Mouse (Mus musculus): ENCODE measurements around the gene Tanc2. TPM values are rescaled to one million over a fixed set of nuclear protein-coding genes. Genes with fewer than 3 reads are reported as not detected.

Tanc2 gene
- polyA plus RNA-seq, 1 experiment from 2014 or later: 12.7 TPM

DNA sequence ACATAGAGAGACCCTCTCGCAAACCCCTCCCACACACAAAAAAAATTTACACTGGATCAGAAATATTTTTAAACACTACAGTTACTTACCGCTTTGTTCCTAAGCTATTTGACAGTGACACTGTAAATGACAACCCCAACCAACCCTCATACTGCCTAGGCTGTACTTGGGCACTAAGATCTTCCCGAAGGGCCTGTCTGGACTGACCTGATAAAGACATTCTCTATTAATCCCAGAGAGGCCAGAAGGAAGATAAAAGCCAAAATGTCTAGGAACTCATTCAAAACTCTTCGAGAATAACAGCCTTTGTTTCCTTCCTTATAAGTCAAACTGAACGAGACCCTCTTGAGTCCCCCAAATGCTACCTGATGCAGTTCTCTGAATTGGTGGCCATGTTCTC is 331.5 kb downstream of the Tanc2 start:
- DNase-seq (ENCODE audit: low read depth, low spot score) (no peak), ATAC-seq (no peak)
- H3K27me3 ChIP-seq: no peaks in the 10 kb centered on the region
- in situ Hi-C loops (cut with MboI; ENCODE audit: low pct_unique_long_range_greater_than_20kb): no loop called here
- no peak for TF ChIP-seq CTCF (IDR thresholded peaks at IDR 0.05)
- ChIA-PET POLR2A (no interaction called here), CTCF (interaction anchor here (1.2 to 1.3 kb wide), 2 partner anchors 10 to 82 kb away, joined by 3 to 6 read pairs; no protein-coding TSS in a partner anchor)

DNA sequence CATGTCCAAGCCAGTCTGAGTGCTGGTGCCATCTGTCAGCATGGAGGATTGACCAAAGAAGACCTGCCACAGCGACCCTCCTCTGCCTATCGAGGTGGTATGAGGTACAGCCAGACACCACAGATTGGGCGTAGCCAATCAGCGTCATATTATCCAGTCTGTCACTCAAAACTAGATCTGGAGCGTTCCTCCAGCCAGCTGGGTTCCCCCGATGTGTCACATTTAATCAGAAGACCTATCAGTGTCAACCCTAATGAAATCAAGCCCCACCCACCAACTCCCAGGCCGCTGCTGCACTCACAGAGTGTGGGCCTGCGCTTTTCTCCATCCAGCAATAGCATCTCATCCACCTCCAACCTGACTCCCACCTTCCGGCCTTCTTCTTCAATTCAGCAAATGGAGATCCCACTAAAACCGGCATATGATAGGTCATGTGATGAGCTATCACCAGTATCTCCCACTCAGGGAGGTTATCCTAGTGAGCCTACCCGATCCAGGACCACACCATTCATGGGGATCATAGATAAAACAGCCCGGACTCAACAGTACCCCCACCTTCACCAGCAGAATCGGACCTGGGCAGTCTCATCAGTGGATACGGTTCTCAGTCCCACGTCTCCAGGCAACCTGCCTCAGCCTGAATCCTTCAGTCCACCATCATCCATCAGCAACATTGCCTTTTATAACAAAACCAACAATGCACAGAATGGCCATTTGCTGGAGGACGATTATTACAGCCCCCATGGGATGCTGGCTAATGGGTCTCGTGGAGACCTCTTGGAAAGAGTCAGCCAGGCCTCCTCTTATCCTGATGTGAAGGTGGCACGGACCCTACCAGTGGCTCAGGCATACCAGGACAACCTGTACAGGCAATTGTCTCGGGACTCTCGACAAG is 333.2 kb downstream of the Tanc2 start:
- POLR2A ChIA-PET: no interaction called here
- CTCF ChIA-PET: no interaction called here
- no peak for TF ChIP-seq CTCF (IDR thresholded peaks at IDR 0.05)
- in situ Hi-C loops (cut with MboI; ENCODE audit: low pct_unique_long_range_greater_than_20kb): no loop called here
- ATAC-seq (no peak), DNase-seq (ENCODE audit: low read depth, low spot score) (no peak)
- H3K27me3 ChIP-seq: no peaks in the 10 kb centered on the region

DNA sequence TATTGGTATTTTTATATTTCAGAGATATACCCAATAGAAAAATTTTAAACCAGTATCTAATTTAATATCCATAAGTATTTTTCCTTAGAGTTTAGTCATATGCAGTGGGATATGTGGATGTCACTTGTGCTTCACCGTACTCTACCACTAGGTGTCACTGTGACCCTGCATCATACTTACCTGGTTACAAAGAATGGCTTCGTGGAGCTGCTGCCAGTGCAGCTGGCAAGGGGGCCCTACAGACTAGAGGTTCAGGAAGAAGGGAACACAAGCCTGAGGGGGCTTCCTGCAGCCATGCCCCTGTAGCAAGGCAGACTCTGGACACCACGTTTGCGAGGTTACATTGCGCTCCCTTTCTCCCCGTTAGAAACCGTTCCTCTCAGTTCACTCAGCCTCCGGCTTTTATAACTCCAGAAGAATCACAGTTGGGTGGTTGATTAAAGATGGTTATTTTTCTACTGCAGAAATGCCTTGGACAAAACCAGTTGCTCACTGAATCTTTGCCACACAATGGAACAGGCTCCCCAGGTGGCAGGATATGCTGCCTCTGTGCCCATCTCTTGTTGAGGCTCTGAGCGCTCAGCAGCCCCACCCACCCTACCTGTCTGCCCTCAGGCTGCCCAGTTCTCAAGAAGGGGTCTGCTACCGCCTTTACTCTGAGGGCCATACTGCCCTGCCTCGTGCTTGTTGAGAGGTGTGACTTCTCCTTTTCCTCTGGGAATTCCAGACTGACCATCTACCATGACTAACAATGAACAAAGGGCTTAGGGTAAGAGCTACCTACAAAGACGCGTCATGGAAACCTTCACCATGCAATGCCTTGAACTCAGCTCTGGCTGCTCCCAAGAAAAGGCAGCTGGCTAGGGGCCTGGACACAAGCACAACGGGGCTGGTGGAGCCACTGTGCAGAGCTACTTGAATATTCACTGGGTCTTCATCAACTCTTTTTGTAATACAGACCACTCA is 337.6 kb downstream of the Tanc2 start:
- DNase-seq (ENCODE audit: low read depth, low spot score) (no peak), ATAC-seq (peak; percentile 41)
- H3K27me3 ChIP-seq: no peaks in the 10 kb centered on the region
- POLR2A ChIA-PET: no interaction called here
- CTCF ChIA-PET: interaction anchor here (0.8 to 4.2 kb wide), 8 partner anchors 9 to 135 kb away, joined by 3 to 21 read pairs (median 4); partner anchors contain the start of gene Cyb561
- in situ Hi-C loops (cut with MboI; ENCODE audit: low pct_unique_long_range_greater_than_20kb): no loop called here
- peak; percentile 87 for TF ChIP-seq CTCF (IDR thresholded peaks at IDR 0.05)

DNA sequence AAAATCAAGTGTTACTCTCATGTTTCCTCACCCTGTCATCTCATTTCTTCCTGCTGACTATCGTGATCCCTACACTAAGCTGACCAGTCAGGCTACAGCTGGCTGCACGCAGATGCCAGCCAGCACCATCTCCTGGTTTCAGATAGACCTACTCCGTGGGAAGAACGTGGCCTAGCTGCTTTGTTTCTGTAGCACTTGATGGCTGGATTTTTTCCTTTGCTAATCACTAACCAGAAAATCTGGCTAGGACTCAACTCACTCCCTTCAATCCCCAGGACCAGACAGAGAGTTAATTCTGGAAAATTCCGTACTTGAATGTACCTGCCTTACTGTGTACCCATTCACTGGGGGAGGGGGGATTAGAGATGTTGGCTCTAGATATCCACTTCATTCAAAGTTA is 338.4 kb downstream of the Tanc2 start:
- CTCF ChIA-PET: interaction anchor here (1.4 to 4.2 kb wide), 4 partner anchors 23 to 106 kb away, joined by 3 to 21 read pairs (median 6); partner anchors contain the start of gene Cyb561
- POLR2A ChIA-PET: no interaction called here
- H3K27me3 ChIP-seq: no peaks in the 10 kb centered on the region
- ATAC-seq (no peak), DNase-seq (ENCODE audit: low read depth, low spot score) (no peak)
- in situ Hi-C loops (cut with MboI; ENCODE audit: low pct_unique_long_range_greater_than_20kb): no loop called here
- TF ChIP-seq CTCF (IDR thresholded peaks at IDR 0.05): no peak

DNA sequence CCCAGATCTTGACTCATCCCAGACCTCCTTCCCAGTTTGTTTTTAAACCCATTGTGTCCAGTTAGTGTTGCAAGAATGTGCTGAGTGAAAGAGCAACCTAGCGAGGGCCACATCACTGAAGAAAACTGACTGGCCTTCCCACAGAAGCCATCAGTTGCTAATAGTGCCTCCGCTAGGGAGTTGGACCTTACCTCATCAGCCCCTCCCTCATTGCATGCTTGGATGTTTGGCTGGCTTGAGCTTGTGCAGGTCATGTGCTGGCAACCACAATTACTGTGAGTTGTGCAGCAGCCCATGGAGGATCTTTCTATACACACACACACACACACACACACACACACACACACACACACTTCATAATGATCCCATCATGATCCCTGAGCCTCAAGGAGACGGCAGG is 341.6 kb downstream of the Tanc2 start:
- DNase-seq (ENCODE audit: low read depth, low spot score): no peak
- no peaks in the 10 kb centered on the region for H3K27me3 ChIP-seq
- no peak for TF ChIP-seq CTCF (IDR thresholded peaks at IDR 0.05)
- no peak for ATAC-seq
- in situ Hi-C loops (cut with MboI; ENCODE audit: low pct_unique_long_range_greater_than_20kb): loop anchor here (5.0 kb wide), 2 partner anchors 36 to 91 kb away; partner anchors contain the start of gene Ace
- ChIA-PET CTCF (interaction anchor here (1.0 to 2.4 kb wide), 3 partner anchors 10 to 96 kb away, joined by 3 to 7 read pairs (median 6); no protein-coding TSS in a partner anchor), POLR2A (no interaction called here)

DNA sequence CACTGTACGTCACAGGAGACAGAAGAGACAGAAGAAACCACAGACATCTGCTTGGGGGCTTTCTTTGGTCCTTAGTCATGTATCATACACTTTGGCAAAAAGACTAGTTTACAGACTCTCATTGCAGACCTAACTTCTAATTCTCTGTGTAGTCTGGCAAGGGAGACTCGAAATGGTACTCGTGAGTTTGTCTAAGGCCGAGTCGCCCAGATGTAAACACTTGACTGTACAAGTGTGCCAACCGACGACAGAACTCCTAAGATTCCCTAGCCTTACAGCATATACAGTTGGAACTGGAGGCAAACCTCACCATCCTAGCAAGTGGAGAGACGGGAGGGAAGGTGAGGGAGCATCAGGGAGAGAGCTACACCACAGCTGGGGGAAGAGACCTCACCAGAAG is 344.0 kb downstream of the Tanc2 start:
- ChIA-PET CTCF (no interaction called here), POLR2A (no interaction called here)
- no peaks in the 10 kb centered on the region for H3K27me3 ChIP-seq
- ATAC-seq: no peak
- no peak for DNase-seq (ENCODE audit: low read depth, low spot score)
- in situ Hi-C loops (cut with MboI; ENCODE audit: low pct_unique_long_range_greater_than_20kb): loop anchor here (5.0 kb wide), 2 partner anchors 34 to 89 kb away; partner anchors contain the start of gene Ace
- TF ChIP-seq CTCF (IDR thresholded peaks at IDR 0.05): no peak

DNA sequence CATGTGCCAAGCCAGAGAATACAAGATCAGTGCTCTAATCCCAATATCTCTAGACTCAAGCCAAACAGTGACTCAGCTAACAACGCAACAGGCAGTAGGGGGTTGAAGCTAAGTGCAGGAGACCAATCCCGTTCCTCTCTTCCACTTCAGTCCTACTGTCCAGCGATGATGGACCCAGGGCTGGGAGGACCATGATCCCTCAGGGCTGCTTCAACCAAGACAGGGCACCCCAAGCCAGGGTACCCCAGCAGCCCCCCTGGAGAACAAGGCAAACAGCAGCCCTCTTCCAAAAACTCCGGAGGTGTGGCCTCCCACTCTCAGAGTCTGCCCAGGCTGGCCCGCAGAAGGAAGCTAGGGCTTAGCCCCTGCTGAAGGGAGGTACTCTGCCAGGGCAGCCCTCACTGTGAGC is 344.5 kb downstream of the Tanc2 start:
- peak; percentile 27 for ATAC-seq
- no peaks in the 10 kb centered on the region for H3K27me3 ChIP-seq
- POLR2A ChIA-PET: no interaction called here
- CTCF ChIA-PET: no interaction called here
- in situ Hi-C loops (cut with MboI; ENCODE audit: low pct_unique_long_range_greater_than_20kb): loop anchor here (5.0 kb wide), 2 partner anchors 33 to 88 kb away; partner anchors contain the start of gene Ace
- no peak for DNase-seq (ENCODE audit: low read depth, low spot score)
- TF ChIP-seq CTCF (IDR thresholded peaks at IDR 0.05): no peak

DNA sequence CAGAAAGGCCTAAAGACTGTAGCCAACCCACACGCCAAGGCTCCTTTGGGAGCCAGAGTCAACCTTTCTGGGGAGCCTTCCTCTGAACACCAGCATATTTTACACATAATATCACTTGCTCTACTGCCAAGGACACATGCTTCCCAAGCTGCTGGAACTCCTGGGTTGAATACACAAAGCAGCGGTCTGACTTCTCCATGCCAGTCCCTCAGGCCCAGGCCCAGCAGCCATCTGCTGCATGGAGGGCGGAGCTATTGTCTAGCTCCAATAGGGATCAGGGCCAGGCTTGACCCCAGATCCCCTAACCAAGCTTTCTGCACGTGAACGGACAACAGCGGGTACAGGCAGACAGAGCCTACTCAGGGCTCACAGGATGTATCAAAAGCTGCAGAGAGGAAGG is 345.0 kb downstream of the Tanc2 start:
- DNase-seq (ENCODE audit: low read depth, low spot score): no peak
- ATAC-seq: no peak
- no peak for TF ChIP-seq CTCF (IDR thresholded peaks at IDR 0.05)
- ChIA-PET CTCF (no interaction called here), POLR2A (interaction anchor here (0.6 to 1.5 kb wide), 2 partner anchors 14 to 503 kb away, joined by 3 read pairs; no protein-coding TSS in a partner anchor)
- no peaks in the 10 kb centered on the region for H3K27me3 ChIP-seq
- in situ Hi-C loops (cut with MboI; ENCODE audit: low pct_unique_long_range_greater_than_20kb): loop anchor here (5.0 kb wide), 2 partner anchors 32 to 87 kb away; partner anchors contain the start of gene Ace

DNA sequence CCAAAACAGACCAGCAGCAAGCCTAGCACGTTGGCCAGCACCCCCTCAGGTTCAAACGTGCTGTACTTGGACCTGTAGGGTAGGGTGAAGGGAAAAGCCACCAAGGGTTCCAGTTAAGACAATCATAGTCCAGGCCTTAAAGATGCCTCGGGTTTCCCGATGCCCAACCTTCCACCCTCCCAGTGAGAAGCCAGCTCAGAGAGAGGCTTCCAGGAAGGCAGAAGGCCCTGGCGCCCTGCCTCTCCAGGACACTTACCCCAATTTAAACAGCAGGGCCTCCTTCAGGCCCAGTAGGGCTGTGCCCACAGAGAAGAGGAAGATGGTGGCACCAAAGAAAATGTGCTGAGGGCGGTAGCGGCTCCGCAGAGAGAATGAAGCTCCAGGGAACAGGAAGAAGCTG is 345.7 kb downstream of the Tanc2 start:
- ATAC-seq (no peak), DNase-seq (ENCODE audit: low read depth, low spot score) (no peak)
- TF ChIP-seq CTCF (IDR thresholded peaks at IDR 0.05): no peak
- in situ Hi-C loops (cut with MboI; ENCODE audit: low pct_unique_long_range_greater_than_20kb): no loop called here
- POLR2A ChIA-PET: interaction anchor here (1.5 kb wide), 1 partner anchor 13 kb away, joined by 3 read pairs; no protein-coding TSS in a partner anchor
- no peaks in the 10 kb centered on the region for H3K27me3 ChIP-seq
- CTCF ChIA-PET: interaction anchor here (1.3 kb wide), 1 partner anchor 8 kb away, joined by 3 read pairs; no protein-coding TSS in a partner anchor

DNA sequence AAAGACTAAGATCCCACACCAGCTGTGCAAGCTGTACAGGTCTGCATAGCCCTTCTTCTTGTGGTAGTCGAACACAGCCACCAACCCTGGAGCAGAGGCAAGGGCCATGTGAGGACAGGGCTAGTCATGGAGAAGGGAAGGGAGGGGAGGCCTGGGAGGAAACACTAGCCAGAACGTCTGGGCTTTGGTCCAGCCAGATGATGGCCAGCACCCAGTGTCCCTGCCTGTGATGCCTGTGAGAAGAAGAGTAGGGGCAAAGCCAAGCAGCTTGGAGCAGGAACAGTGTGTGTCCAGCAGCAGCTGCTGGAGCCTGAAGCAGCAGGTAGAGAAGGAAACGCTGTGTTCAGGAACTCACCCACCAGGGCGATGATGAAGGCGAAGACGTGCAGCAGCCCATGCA is 346.4 kb downstream of the Tanc2 start:
- ATAC-seq (no peak), DNase-seq (ENCODE audit: low read depth, low spot score) (no peak)
- in situ Hi-C loops (cut with MboI; ENCODE audit: low pct_unique_long_range_greater_than_20kb): no loop called here
- no peaks in the 10 kb centered on the region for H3K27me3 ChIP-seq
- ChIA-PET CTCF (interaction anchor here (1.3 kb wide), 1 partner anchor 9 kb away, joined by 3 read pairs; no protein-coding TSS in a partner anchor), POLR2A (interaction anchor here (1.5 kb wide), 1 partner anchor 12 kb away, joined by 3 read pairs; no protein-coding TSS in a partner anchor)
- no peak for TF ChIP-seq CTCF (IDR thresholded peaks at IDR 0.05)

Measured in Patski (cell line).